Mouse (Mus musculus): Measurements from ENCODE around the gene Ppm1b. TPM values are rescaled to one million over a fixed set of nuclear protein-coding genes. Genes with fewer than 3 reads are reported as not detected.

Gene Ppm1b
- total and polyA plus RNA-seq, 2 experiments: 32.6 to 83.6 TPM

DNA sequence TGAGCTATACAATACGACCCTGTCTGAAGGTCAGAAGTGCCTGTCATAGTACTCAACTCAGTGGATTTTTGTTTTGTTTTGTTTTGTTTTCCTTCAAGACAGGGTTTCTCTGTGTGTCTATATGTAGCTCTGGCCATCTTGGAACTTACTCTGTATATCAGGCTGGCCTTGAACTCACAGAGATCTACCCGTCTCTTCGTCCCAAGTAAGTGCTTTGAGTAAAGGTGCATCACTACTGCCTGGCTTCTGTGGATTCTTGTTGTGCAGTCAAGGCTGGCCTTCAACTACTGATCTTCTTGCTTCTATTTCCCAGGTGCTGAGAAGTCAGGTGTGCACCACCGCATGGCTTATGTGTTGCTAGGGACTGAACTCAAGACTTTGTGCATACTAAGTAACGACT lies 4.0 kb upstream of the Ppm1b start:
- Histone ChIP-seq H3K27ac (replicated peaks; ENCODE audit: insufficient read depth, low read depth, low read length) (no peak overlapping the region), H3K4me3 (ENCODE audit: insufficient read depth, low read depth, low read length) (no peak overlapping the region), H3K36me3 (ENCODE audit: control insufficient read depth, insufficient read depth, low read length) (no peaks in the 10 kb centered on the region), H3K9ac (ENCODE audit: low read depth, low read length) (no peak overlapping the region), H3K79me2 (ENCODE audit: control insufficient read depth, insufficient read depth, low read length) (no peaks in the 10 kb centered on the region), H3K27me3 (ENCODE audit: control insufficient read depth, insufficient read depth, low read length) (no peaks in the 10 kb centered on the region), H3K4me1 (ENCODE audit: control insufficient read depth, insufficient read depth, low read length) (no peaks in the 10 kb centered on the region)
- 95% methylated on average over 5 of the region's 5 CpGs for WGBS
- TF ChIP-seq CTCF (IDR thresholded peaks at IDR 0.05; ENCODE audit: low read depth, low read length) (no peak), POLR2A (IDR thresholded peaks at IDR 0.05; ENCODE audit: extremely low read depth, insufficient read depth, low read length) (no peak)
- no peak for DNase-seq (ENCODE audit: extremely low read depth, low read depth, low spot score)

DNA sequence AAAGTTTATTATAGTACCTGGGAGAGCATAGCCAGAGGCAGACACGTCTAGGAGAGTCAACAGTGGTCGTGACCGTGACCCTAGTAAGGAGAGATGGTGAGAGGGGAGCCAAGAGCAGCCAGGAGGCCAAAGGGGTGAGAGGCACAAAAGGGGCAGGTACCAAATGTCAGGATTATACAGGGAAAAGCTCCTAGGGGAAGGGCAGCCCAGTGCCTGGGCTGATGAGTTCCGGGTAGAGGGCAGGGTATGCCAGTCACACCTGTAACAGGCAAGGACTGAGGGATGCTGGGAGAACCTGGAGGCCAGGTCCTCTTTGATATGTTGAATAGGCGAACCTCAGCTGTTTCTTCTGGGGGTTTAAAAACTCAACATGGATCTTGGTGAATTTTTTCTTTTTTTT lies 2.8 kb upstream of the Ppm1b start:
- no peak for DNase-seq (ENCODE audit: extremely low read depth, low read depth, low spot score)
- no peaks in the 10 kb centered on the region for H3K27me3 ChIP-seq (ENCODE audit: control insufficient read depth, insufficient read depth, low read length)
- TF ChIP-seq POLR2A (IDR thresholded peaks at IDR 0.05; ENCODE audit: extremely low read depth, insufficient read depth, low read length): no peak
- TF ChIP-seq CTCF (IDR thresholded peaks at IDR 0.05; ENCODE audit: low read depth, low read length): no peak
- peaks cover 8% of the 10 kb centered on the region for H3K79me2 ChIP-seq (ENCODE audit: control insufficient read depth, insufficient read depth, low read length)
- no peaks in the 10 kb centered on the region for H3K4me1 ChIP-seq (ENCODE audit: control insufficient read depth, insufficient read depth, low read length)
- H3K27ac ChIP-seq (replicated peaks; ENCODE audit: insufficient read depth, low read depth, low read length): no peak overlapping the region
- WGBS: 71% methylated on average over 5 of the region's 5 CpGs
- H3K4me3 ChIP-seq (ENCODE audit: insufficient read depth, low read depth, low read length): no peak overlapping the region
- H3K36me3 ChIP-seq (ENCODE audit: control insufficient read depth, insufficient read depth, low read length): no peaks in the 10 kb centered on the region
- no peak overlapping the region for H3K9ac ChIP-seq (ENCODE audit: low read depth, low read length)

DNA sequence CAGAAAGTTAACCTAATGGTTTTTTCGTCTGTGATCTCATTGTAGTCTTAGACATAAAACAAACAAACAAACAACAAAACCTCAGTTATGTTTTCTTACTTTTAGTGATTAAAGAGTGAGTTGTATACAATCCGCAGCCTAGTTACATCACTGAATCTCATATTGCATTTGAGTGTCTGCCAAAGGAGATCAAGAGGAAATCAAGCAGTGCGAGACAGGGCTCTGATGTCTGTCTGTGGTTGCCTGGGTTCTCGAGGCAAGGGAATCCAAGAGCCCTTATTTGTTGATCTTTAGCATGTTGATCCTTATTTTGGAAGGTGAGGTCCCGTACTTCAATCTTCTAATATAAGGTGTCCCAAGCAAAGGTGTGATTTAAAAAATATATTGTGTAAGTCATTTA lies 1.7 kb upstream of the Ppm1b start:
- H3K79me2 ChIP-seq (ENCODE audit: control insufficient read depth, insufficient read depth, low read length): peaks cover 8% of the 10 kb centered on the region

DNA sequence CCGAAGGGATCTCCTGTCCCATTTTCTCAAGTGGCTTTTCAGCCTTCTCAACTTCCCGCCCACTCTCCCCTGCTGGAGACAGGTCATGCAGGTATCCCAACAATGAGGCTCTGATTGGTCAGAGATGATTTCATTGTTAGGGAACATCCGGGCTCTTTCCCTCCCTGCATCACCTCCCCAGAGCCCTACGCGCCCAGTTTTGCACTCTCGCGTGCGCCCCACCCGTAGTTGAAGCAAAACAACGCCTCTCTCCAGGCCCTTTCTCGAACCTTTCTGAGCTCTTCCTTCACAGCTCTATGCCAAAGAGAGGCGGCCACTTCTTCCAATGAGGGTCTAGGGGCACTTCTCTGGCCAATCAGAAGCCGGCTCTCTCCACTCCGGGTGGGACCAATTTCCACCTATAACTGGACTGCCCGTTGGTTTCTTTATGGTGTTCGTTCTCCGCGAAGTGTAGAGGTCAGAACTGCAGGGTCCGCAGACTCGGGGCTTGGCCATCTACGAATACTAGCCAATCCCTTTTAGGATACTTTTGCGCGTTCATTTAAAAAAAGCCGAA lies 468 bp downstream of the Ppm1b start:
- peak overlapping the region; percentile 90 for H3K27ac ChIP-seq (replicated peaks; ENCODE audit: insufficient read depth, low read depth, low read length)
- TF ChIP-seq CTCF (IDR thresholded peaks at IDR 0.05; ENCODE audit: low read depth, low read length) (no peak; the same call in 1 of the 2 replicates), POLR2A (IDR thresholded peaks at IDR 0.05; ENCODE audit: extremely low read depth, insufficient read depth, low read length) (peak; percentile 45; the same call in 1 of the 2 replicates)
- H3K79me2 ChIP-seq (ENCODE audit: control insufficient read depth, insufficient read depth, low read length): peaks cover 16% of the 10 kb centered on the region
- DNase-seq (ENCODE audit: extremely low read depth, low read depth, low spot score): peak; percentile 93
- peaks cover 11% of the 10 kb centered on the region for H3K4me1 ChIP-seq (ENCODE audit: control insufficient read depth, insufficient read depth, low read length)
- peak overlapping the region; percentile 58 for H3K4me3 ChIP-seq (ENCODE audit: insufficient read depth, low read depth, low read length)
- H3K9ac ChIP-seq (ENCODE audit: low read depth, low read length): peak overlapping the region; percentile 67
- under 1% methylated on average over 24 of the region's 24 CpGs for WGBS
- H3K27me3 ChIP-seq (ENCODE audit: control insufficient read depth, insufficient read depth, low read length): no peaks in the 10 kb centered on the region
- H3K36me3 ChIP-seq (ENCODE audit: control insufficient read depth, insufficient read depth, low read length): no peaks in the 10 kb centered on the region

More for the DNA sequence above, 1.7 kb upstream of the Ppm1b start:
- 93% methylated on average over 5 of the region's 5 CpGs for WGBS
- Histone ChIP-seq H3K9ac (ENCODE audit: low read depth, low read length) (no peak overlapping the region), H3K4me3 (ENCODE audit: insufficient read depth, low read depth, low read length) (no peak overlapping the region), H3K27me3 (ENCODE audit: control insufficient read depth, insufficient read depth, low read length) (no peaks in the 10 kb centered on the region), H3K4me1 (ENCODE audit: control insufficient read depth, insufficient read depth, low read length) (no peaks in the 10 kb centered on the region), H3K36me3 (ENCODE audit: control insufficient read depth, insufficient read depth, low read length) (no peaks in the 10 kb centered on the region), H3K27ac (replicated peaks; ENCODE audit: insufficient read depth, low read depth, low read length) (no peak overlapping the region)
- TF ChIP-seq POLR2A (IDR thresholded peaks at IDR 0.05; ENCODE audit: extremely low read depth, insufficient read depth, low read length) (no peak), CTCF (IDR thresholded peaks at IDR 0.05; ENCODE audit: low read depth, low read length) (no peak)
- DNase-seq (ENCODE audit: extremely low read depth, low read depth, low spot score): no peak

DNA sequence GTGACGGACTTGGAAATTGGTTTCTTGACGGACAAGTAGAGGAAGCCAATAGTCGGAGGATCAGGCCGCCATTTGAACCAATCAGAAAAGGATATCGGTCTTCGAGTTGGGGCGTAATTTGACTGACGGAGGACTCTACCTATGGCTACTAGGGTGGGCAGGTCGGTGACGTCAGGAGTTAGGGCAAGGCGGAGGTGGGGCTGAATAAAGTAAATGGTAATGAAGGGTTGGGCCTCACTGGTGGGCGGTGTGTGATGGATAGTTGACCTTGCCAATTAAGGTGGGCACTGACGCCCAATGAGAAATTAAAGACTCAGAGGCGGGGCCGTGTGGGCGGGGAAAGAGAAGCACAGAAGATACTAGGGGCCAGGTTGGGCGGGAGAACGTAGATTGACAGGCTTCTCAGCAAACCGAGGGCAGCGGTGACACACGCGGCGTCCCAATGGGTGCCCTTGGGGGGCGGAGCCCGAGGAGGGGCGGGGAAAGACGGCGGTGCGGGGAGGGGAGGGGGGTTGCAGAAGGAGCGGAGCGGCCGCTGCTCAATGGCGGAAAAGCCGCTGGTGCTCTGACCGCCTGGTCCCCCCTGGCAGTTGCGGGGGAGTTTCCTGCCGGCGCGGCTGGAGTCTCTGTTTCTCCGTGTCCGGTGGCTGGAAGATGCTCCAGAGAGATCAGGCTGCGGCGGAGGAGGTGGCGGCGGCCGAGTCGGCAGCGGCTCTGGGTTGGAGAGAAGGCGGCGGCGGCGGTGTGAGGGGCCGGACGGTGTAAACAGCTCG lies 1.1 kb downstream of the Ppm1b start:
- H3K4me1 ChIP-seq (ENCODE audit: control insufficient read depth, insufficient read depth, low read length): peaks cover 12% of the 10 kb centered on the region
- H3K27ac ChIP-seq (replicated peaks; ENCODE audit: insufficient read depth, low read depth, low read length): peak overlapping the region; percentile 90
- under 1% methylated on average over 55 of the region's 55 CpGs for WGBS
- TF ChIP-seq CTCF (IDR thresholded peaks at IDR 0.05; ENCODE audit: low read depth, low read length): no peak
- peak; percentile 98 for TF ChIP-seq POLR2A (IDR thresholded peaks at IDR 0.05; ENCODE audit: extremely low read depth, insufficient read depth, low read length)
- no peaks in the 10 kb centered on the region for H3K27me3 ChIP-seq (ENCODE audit: control insufficient read depth, insufficient read depth, low read length)
- peak overlapping the region; percentile 91 for H3K4me3 ChIP-seq (ENCODE audit: insufficient read depth, low read depth, low read length)
- H3K36me3 ChIP-seq (ENCODE audit: control insufficient read depth, insufficient read depth, low read length): no peaks in the 10 kb centered on the region
- H3K9ac ChIP-seq (ENCODE audit: low read depth, low read length): peak overlapping the region; percentile 97
- peaks cover 18% of the 10 kb centered on the region for H3K79me2 ChIP-seq (ENCODE audit: control insufficient read depth, insufficient read depth, low read length)
- peak; percentile 99 for DNase-seq (ENCODE audit: extremely low read depth, low read depth, low spot score)

All from liver, adult 2 months (tissue).